Mouse (Mus musculus) neural tube, embryonic 14.5 days (tissue): ENCODE measurements around the gene Cdyl. TPM values are rescaled to one million over a fixed set of nuclear protein-coding genes. Genes with fewer than 3 reads are reported as not detected.

Source experiments
- ATAC-seq: fragments of 200-750 bp; cut with Nextera tagmentation; 2 replicates; pipeline ENCODE4 v1.8.0; 2017; ENCODE audit warnings: low read depth, mild to moderate bottlenecking, moderate TSS enrichment, moderate library complexity
- H3K27ac ChIP-seq: fragments of 300-500 bp; sonication (generic); 2 replicates; pipeline ENCODE4 v1.5.1; 2014; ENCODE audit warnings: low read depth, mild to moderate bottlenecking, control low read depth, low read length, moderate library complexity, mixed read lengths
- H3K27me3 ChIP-seq: fragments of 300-500 bp; sonication (generic); 2 replicates; pipeline ENCODE4 v1.6.1; 2014; ENCODE audit warnings: low read length; ENCODE audit not compliant: control insufficient read depth, insufficient read depth
- H3K36me3 ChIP-seq: fragments of 300-500 bp; sonication (generic); 2 replicates; pipeline ENCODE4 v1.6.1; 2014; ENCODE audit warnings: low read length, mixed read lengths; ENCODE audit not compliant: control insufficient read depth, insufficient read depth
- H3K4me1 ChIP-seq: fragments of 300-500 bp; sonication (generic); 2 replicates; pipeline ENCODE4 v1.6.1; 2014; ENCODE audit warnings: low read length; ENCODE audit not compliant: control insufficient read depth, insufficient read depth
- H3K4me2 ChIP-seq: fragments of 300-500 bp; sonication (generic); 2 replicates; pipeline ENCODE4 v1.6.1; 2014; ENCODE audit warnings: mild to moderate bottlenecking, low read depth, low read length, control low read depth
- H3K4me3 ChIP-seq: fragments of 300-500 bp; sonication (generic); 2 replicates; pipeline ENCODE4 v1.5.1; 2014; ENCODE audit warnings: low read depth, low read length, control low read depth, mixed read lengths
- H3K9ac ChIP-seq: fragments of 300-500 bp; sonication (generic); replicated peaks from 2 replicates; pipeline ENCODE4 v1.6.1; 2014; ENCODE audit warnings: low read depth, mild to moderate bottlenecking, control low read depth, low read length, mixed read lengths
- H3K9me3 ChIP-seq: fragments of 300-500 bp; sonication (generic); 2 replicates; pipeline ENCODE4 v1.6.1; 2016; ENCODE audit warnings: low read length; ENCODE audit not compliant: control insufficient read depth
- WGBS: fragments of 180-500 bp; shearing (Covaris S2); extraction: QIAGEN DNeasy Blood & Tissue Kit; methylation state at CpG from one replicate; pipeline ENCODE4 v1.1.7; 2014; 5-methylcytosine and 5-hydroxymethylcytosine counted together
- polyA plus RNA-seq: library from polyadenylated mRNA; unstranded; fragments of >200 nt; fragmentation: Nextera tagmentation; extraction: Ambion mirVana; gene quantifications from 2 replicates; pipeline ENCODE4 v1.2.1, GENCODE M21; 2014

Cdyl gene
- polyA plus RNA-seq, 1 experiment from 2014 or later: 5.7 TPM

GRCm38 (mm10) chr13:35871107-35871506 lies 211.5 kb downstream of the Cdyl start:
- H3K9ac ChIP-seq: no peak overlapping the region
- 77% methylated on average over 3 of the region's 3 CpGs for WGBS

GRCm38 (mm10) chr13:35875396-35875795 lies 215.8 kb downstream of the Cdyl start:
- ATAC-seq: no peak
- Histone ChIP-seq H3K36me3 (no peaks in the 10 kb centered on the region), H3K4me1 (no peaks in the 10 kb centered on the region), H3K27me3 (no peaks in the 10 kb centered on the region), H3K9me3 (no peaks in the 10 kb centered on the region), H3K4me3 (no peak overlapping the region), H3K4me2 (no peak overlapping the region), H3K27ac (no peak overlapping the region), H3K9ac (no peak overlapping the region)
- 91% methylated on average over 5 of the region's 5 CpGs for WGBS

More at GRCm38 (mm10) chr13:35871107-35871506, 211.5 kb downstream of the Cdyl start:
- Histone ChIP-seq H3K27ac (no peak overlapping the region), H3K9me3 (no peaks in the 10 kb centered on the region), H3K4me3 (no peak overlapping the region), H3K4me2 (no peak overlapping the region), H3K36me3 (no peaks in the 10 kb centered on the region), H3K27me3 (no peaks in the 10 kb centered on the region), H3K4me1 (no peaks in the 10 kb centered on the region)
- ATAC-seq: no peak

- Histone ChIP-seq H3K4me1 (no peaks in the 10 kb centered on the region), H3K27me3 (no peaks in the 10 kb centered on the region), H3K4me3 (no peak overlapping the region), H3K4me2 (no peak overlapping the region), H3K9me3 (no peaks in the 10 kb centered on the region), H3K9ac (no peak overlapping the region), H3K27ac (no peak overlapping the region), H3K36me3 (no peaks in the 10 kb centered on the region)
- ATAC-seq: no peak
- WGBS: 67% methylated on average over 1 of the region's 1 CpGs
Measured at GRCm38 (mm10) chr13:35878282-35878681, 218.6 kb downstream of the Cdyl start.

GRCm38 (mm10) chr13:35879068-35879467 lies 219.4 kb downstream of the Cdyl start:
- Histone ChIP-seq H3K4me2 (no peak overlapping the region), H3K9ac (no peak overlapping the region), H3K27ac (no peak overlapping the region), H3K4me1 (no peaks in the 10 kb centered on the region), H3K4me3 (no peak overlapping the region), H3K27me3 (no peaks in the 10 kb centered on the region), H3K36me3 (no peaks in the 10 kb centered on the region), H3K9me3 (no peaks in the 10 kb centered on the region)
- WGBS: 55% methylated on average over 5 of the region's 5 CpGs
- no peak for ATAC-seq

GRCm38 (mm10) chr13:35879519-35879918 lies 219.9 kb downstream of the Cdyl start:
- H3K9me3 ChIP-seq: no peaks in the 10 kb centered on the region
- H3K27ac ChIP-seq: no peak overlapping the region
- H3K4me2 ChIP-seq: no peak overlapping the region
- H3K27me3 ChIP-seq: no peaks in the 10 kb centered on the region
- no peak overlapping the region for H3K9ac ChIP-seq
- WGBS: 93% methylated on average over 5 of the region's 5 CpGs
- ATAC-seq: no peak
- no peaks in the 10 kb centered on the region for H3K4me1 ChIP-seq
- H3K36me3 ChIP-seq: no peaks in the 10 kb centered on the region
- no peak overlapping the region for H3K4me3 ChIP-seq

GRCm38 (mm10) chr13:35880555-35881046 lies 221.0 kb downstream of the Cdyl start:
- peak overlapping the region; percentile 17; the same call in 1 of the 2 replicates for H3K27ac ChIP-seq
- no peaks in the 10 kb centered on the region for H3K9me3 ChIP-seq
- H3K9ac ChIP-seq: no peak overlapping the region
- no peak overlapping the region for H3K4me2 ChIP-seq
- no peaks in the 10 kb centered on the region for H3K27me3 ChIP-seq
- peak; percentile 31; the same call in 1 of the 2 replicates for ATAC-seq
- H3K4me1 ChIP-seq: no peaks in the 10 kb centered on the region
- H3K4me3 ChIP-seq: no peak overlapping the region
- WGBS: 71% methylated on average over 6 of the region's 6 CpGs
- no peaks in the 10 kb centered on the region for H3K36me3 ChIP-seq

- Histone ChIP-seq H3K27me3 (no peaks in the 10 kb centered on the region), H3K4me2 (no peak overlapping the region), H3K9ac (no peak overlapping the region), H3K27ac (no peak overlapping the region), H3K36me3 (no peaks in the 10 kb centered on the region), H3K4me3 (no peak overlapping the region), H3K9me3 (no peaks in the 10 kb centered on the region), H3K4me1 (no peaks in the 10 kb centered on the region)
- no peak for ATAC-seq
- 29% methylated on average over 15 of the region's 15 CpGs for WGBS
Measured at GRCm38 (mm10) chr13:35886121-35886725, 226.6 kb downstream of the Cdyl start.

GRCm38 (mm10) chr13:35892866-35893265 lies 233.2 kb downstream of the Cdyl start:
- H3K9me3 ChIP-seq: no peaks in the 10 kb centered on the region
- no peaks in the 10 kb centered on the region for H3K36me3 ChIP-seq
- no peak overlapping the region for H3K9ac ChIP-seq
- H3K27ac ChIP-seq: no peak overlapping the region
- no peak overlapping the region for H3K4me3 ChIP-seq
- H3K4me2 ChIP-seq: no peak overlapping the region
- WGBS: 94% methylated on average over 3 of the region's 3 CpGs
- H3K4me1 ChIP-seq: no peaks in the 10 kb centered on the region
- no peaks in the 10 kb centered on the region for H3K27me3 ChIP-seq
- no peak for ATAC-seq

- no peaks in the 10 kb centered on the region for H3K36me3 ChIP-seq
- peak overlapping the region; percentile 46 for H3K9ac ChIP-seq
- no peaks in the 10 kb centered on the region for H3K9me3 ChIP-seq
- 2% methylated on average over 13 of the region's 13 CpGs for WGBS
- peak overlapping the region; percentile 62 for H3K4me3 ChIP-seq
- H3K4me2 ChIP-seq: peak overlapping the region; percentile 68
- no peaks in the 10 kb centered on the region for H3K27me3 ChIP-seq
- H3K27ac ChIP-seq: no peak overlapping the region
- ATAC-seq: peak; percentile 2; the same call in 1 of the 2 replicates
- H3K4me1 ChIP-seq: no peaks in the 10 kb centered on the region
Measured at GRCm38 (mm10) chr13:35905378-35905777, 245.7 kb downstream of the Cdyl start.
